Mouse (Mus musculus) bone marrow macrophage, adult 2 months (primary cell): ENCODE measurements around the gene Mmp21.

Source experiments
- CTCF ChIP-seq: IDR thresholded peaks from 2 replicates; pipeline ENCODE4 v1.5.1; 2012; ENCODE audit warnings: low read depth, mild to moderate bottlenecking, low read length, moderate library complexity
- POLR2A ChIP-seq: IDR thresholded peaks from 2 replicates; pipeline ENCODE4 v1.6.1; 2012; ENCODE audit warnings: mild to moderate bottlenecking, low read depth, low read length, borderline replicate concordance

DNA sequence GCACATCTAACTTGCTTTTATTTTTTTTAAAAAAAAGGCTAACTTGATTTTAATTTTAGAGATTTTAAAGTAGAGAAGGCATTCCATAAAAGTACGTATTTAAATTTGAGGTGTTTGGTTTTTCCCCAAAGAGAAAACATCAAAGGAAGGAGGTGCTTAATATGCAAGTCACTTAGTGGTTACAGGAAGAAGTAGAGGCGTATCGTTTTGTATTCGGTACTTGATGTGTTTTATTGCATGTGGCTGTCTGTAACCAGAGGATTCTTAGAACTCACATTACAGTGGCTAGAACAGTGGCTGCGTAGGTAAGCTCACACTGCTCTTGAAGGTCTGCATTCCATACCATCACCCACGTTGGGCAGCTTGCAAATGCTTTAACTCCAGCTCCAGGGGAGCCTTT, 34.1 kb downstream of the Mmp21 start:
- no peak for TF ChIP-seq POLR2A
- no peak for TF ChIP-seq CTCF
